Mouse (Mus musculus): ENCODE data around the gene Hk1.

The Hk1 gene

GRCm38 (mm10) chr10:62277499-62278293, 102.0 kb downstream of the Hk1 start:
- in situ Hi-C loops (cut with MboI; ENCODE audit: low sequenced_read_pairs) = no loop called here

DNA sequence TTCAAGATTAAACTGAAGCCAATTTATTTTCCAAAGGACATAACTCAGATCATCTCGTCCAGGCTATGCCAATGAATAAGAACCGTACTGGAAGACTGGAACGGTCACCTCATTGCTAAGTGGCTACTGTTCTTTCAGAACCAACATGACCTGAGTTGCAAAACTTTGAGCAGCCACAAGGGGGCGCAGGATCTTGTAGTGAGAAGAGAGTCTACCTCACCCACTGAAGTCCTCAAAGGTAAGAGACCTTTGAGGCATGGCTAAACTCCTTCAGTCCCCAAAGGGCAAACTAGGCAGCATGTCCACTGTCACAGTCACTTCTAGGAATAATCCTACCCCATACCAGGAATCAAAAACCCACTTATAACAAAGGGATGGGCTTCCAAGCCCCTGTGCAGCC, 104.5 kb downstream of the Hk1 start:
- in situ Hi-C loops (cut with MboI; ENCODE audit: low sequenced_read_pairs) = no loop called here

DNA sequence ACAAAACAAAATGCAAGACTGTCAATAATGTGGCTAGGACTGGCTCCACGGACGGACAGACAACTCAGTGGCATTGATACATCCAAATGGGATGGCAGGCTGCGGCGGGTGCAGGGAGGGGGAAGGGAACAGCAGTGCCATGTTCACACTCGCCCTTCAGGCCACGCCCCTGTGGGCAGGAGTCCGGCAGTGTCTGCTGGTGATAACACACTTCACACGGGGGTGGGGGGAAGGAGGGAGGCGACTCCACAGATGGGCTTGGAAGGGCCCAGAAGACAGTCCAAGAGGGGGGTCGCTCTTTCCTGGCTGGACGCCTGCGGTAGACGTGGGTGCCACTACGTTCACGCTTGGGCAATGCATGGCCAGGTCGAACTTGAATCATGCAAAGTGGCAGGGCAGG, 110.4 kb downstream of the Hk1 start:
- in situ Hi-C loops (cut with MboI; ENCODE audit: low sequenced_read_pairs) = no loop called here

- in situ Hi-C loops (cut with MboI; ENCODE audit: low sequenced_read_pairs) = no loop called here
Observed at GRCm38 (mm10) chr10:62264299-62264698, 115.4 kb downstream of the Hk1 start.

DNA sequence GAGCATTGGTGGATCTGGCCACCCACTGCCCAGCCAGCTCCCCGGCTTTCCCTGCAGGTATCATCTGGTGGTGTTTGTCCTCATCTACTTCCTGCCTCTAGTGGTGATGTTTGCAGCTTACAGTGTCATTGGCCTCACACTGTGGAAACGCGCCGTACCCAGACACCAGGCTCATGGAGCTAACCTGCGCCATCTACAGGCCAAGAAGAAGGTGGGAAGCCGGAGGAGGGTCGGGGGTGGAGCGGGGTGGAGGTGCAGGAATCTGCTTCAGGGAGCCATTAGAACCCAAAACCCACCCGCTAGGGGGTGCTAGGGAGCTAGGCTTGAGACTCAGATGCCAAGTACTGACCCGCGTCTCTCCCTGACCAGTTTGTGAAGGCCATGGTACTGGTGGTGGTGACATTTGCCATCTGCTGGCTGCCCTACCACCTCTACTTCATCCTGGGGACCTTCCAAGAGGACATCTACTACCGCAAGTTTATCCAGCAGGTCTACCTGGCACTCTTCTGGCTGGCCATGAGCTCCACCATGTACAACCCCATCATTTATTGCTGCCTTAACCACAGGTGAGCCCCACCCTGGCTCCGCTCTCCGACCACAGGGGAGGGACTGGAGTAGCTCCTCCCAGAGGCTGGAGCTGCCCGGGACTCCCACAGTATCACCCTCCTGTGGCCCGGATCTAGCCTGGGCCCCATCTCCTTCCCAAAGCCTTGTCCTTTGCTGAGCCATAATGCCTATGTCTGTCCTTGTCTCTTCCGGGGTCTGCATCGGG, 118.4 kb downstream of the Hk1 start:
- in situ Hi-C loops (cut with MboI; ENCODE audit: low sequenced_read_pairs) = no loop called here

GRCm38 (mm10) chr10:62258298-62258697, 121.4 kb downstream of the Hk1 start:
- in situ Hi-C loops (cut with MboI; ENCODE audit: low sequenced_read_pairs) = loop anchor here (10.0 kb wide), 1 partner anchor 53 kb away; no protein-coding TSS in a partner anchor

DNA sequence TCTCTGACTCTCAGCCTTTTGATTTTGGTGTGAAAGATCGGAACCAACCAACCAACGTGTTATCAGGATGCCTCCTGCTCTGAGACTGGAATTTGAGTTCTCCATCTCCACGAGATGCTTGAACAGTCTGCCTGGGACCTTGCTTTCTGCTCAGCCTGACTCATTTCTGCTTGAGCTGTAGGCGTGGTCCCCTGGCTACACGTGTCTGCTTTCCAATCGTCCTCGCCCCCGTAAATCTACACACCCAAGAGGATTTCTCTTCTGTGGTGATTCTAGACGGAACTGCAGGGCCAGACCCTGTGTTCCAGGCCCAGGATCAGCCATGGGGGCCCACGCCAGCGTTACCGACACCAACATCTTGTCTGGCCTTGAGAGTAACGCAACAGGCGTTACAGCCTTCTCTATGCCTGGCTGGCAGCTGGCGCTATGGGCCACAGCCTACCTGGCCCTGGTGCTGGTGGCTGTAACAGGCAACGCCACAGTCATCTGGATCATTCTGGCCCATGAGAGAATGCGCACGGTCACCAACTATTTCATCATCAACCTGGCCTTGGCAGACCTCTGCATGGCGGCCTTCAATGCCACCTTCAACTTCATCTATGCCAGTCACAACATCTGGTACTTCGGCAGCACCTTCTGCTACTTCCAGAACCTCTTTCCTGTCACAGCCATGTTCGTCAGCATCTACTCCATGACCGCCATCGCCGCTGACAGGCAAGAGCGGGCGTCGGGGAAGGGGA, 127.0 kb downstream of the Hk1 start:
- in situ Hi-C loops (cut with MboI; ENCODE audit: low sequenced_read_pairs) = loop anchor here (10.0 kb wide), 1 partner anchor 48 kb away; no protein-coding TSS in a partner anchor

GRCm38 (mm10) chr10:62252000-62252488, 127.7 kb downstream of the Hk1 start, which contains the start of gene Tacr2:
Tacr2 (plus strand) TSS chr10:62252438.
- in situ Hi-C loops (cut with MboI; ENCODE audit: low sequenced_read_pairs) = loop anchor here (10.0 kb wide), 1 partner anchor 47 kb away; no protein-coding TSS in a partner anchor

- in situ Hi-C loops (cut with MboI; ENCODE audit: low sequenced_read_pairs) = no loop called here
Observed at GRCm38 (mm10) chr10:62247815-62248214, 131.9 kb downstream of the Hk1 start.

GRCm38 (mm10) chr10:62247156-62247555, 132.6 kb downstream of the Hk1 start:
- in situ Hi-C loops (cut with MboI; ENCODE audit: low sequenced_read_pairs) = no loop called here

- in situ Hi-C loops (cut with MboI; ENCODE audit: low sequenced_read_pairs) = no loop called here
Observed at GRCm38 (mm10) chr10:62244067-62244466, 135.6 kb downstream of the Hk1 start.

GRCm38 (mm10) chr10:62242896-62243295, 136.8 kb downstream of the Hk1 start:
- in situ Hi-C loops (cut with MboI; ENCODE audit: low sequenced_read_pairs) = no loop called here

DNA sequence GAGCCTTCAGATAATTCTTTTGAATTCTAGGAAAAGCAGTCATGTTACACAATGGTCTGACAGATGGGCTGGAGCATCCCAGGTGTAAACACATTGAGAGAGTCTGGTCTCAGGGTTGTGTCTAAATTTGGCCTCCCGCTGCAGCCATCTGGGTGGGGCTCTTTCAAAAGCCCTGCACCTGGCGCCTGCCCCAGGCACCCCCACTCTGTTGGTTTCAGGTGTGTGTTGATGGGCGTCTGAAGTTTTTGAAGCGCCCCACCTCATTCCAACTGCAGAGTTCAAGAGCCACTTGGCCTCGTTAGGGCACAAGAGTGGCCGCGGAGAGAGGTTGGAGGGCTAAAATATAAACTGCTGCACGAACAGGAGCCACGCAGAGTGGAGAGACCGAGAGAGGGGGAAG, 137.3 kb downstream of the Hk1 start:
- in situ Hi-C loops (cut with MboI; ENCODE audit: low sequenced_read_pairs) = no loop called here

DNA sequence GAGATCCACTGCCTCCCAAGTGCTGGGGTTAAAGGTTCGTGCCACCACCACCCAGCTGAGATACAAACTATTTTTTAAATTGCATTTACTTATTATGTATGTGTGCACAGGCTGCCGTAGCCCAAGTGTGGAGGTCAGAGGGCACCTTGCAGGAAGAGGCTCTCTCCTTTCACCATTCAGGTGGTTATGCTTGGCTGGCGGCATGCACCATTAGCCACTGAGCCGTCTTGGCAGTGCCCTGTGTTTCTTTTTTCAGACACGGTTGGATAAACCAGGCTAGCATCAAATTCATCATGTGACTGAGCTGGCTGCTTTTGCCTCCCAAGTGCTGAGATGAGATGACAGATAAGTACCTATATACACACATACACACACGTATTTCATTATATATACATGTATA, 140.4 kb downstream of the Hk1 start:
- in situ Hi-C loops (cut with MboI; ENCODE audit: low sequenced_read_pairs) = no loop called here

DNA sequence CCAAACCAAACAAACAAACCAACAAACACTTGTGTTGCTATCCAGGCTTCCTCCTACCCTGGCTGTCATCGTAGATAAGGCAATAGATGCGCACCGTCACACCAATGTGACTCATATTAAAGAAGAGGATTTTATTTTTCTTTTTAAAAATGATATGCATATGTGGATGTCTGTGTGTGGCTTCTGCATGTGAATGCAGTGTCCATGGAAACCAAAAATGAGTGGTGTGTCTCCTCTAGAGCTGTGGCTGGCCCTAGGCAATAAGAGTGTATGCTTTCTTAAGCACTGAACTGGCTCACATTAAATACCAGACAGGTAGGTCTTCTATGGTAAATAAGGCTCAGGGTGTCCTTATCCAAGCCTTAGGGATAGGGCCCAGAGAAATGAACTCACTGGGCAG, 141.0 kb downstream of the Hk1 start:
- in situ Hi-C loops (cut with MboI; ENCODE audit: low sequenced_read_pairs) = no loop called here

DNA sequence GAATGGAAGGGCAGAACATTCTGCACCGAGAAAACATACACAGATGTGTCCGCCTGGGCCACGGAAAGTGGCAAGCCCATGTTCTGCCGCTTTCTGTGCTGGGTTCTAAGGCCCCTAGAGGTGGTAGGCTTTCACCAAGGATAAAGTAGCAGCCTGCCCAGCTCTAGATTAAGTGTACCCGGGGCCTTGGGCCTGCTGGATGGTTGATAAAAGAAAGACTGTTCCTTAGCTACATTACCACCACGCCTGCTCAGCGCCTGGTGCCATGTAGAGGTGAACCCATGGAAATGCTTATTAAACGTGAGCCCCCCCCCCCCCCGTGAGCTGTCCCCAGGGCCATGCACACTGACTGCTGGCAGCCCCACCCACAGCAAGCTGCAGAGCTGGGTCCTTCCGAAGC, 142.5 kb downstream of the Hk1 start:
- in situ Hi-C loops (cut with MboI; ENCODE audit: low sequenced_read_pairs) = no loop called here

DNA sequence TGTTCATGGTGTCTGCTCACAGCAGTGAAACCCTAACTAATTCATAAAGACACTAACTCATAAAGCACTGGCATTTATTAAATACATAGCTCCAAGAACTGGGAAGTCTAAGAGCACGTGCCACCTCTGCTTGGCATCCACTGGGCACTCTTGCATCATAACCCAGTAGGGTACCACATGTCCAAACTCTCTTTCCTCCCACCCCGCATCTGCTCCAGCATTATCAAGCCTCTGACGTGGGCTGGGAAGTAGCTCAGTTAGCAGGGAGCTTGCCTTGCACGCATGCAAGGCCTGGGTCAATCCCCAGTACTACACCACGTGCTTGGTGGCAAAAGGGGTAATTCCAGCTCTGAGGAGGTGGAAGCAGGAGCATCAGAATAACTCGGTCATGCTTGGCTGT, 143.5 kb downstream of the Hk1 start:
- in situ Hi-C loops (cut with MboI; ENCODE audit: low sequenced_read_pairs) = no loop called here

DNA sequence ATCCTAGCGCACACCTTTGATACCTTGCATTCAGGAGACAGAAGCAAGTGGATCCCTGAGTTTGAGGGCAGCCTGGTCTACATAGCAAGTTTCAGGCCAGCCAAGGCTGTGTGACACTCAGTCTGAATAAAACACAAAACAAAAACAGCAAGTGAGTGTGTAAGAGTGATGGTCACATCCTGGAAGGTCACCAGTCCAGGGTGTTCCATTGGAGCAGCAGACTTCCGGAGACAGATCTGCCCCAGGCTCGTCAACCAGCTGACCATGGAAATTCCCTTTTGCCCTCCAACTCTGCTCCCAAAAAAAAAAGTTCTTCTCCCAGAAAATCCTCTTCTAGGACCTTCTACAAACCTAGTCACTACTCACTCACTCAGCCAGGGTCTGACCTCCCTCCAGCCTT, 147.9 kb downstream of the Hk1 start:
- in situ Hi-C loops (cut with MboI; ENCODE audit: low sequenced_read_pairs) = no loop called here

- in situ Hi-C loops (cut with MboI; ENCODE audit: low sequenced_read_pairs) = no loop called here
Observed at GRCm38 (mm10) chr10:62231395-62231732, 148.3 kb downstream of the Hk1 start.

- in situ Hi-C loops (cut with MboI; ENCODE audit: low sequenced_read_pairs) = no loop called here
Observed at GRCm38 (mm10) chr10:62230708-62231394, 148.9 kb downstream of the Hk1 start, which contains the start of gene Tspan15. Tspan15 (minus strand) TSS chr10:62231251.

DNA sequence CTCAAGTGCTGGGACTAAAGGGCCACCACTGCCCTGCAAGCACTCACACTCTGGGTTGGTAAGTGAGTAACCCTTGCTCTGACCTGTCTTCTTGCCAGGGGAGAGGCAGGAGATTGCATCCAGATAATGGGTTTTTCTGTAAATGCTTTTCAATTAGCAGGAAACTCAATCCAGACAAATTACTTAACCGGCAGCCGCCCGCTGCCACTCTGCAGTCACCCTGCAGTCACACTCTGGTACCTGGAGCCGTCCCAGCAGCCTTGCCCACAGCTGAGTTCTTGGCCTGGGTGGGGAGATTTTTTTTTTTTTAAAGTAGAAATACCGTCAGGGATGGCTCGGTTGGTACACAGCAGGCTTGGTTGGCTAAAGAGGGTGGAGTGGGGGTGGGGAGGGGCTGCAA, 151.6 kb downstream of the Hk1 start:
- in situ Hi-C loops (cut with MboI; ENCODE audit: low sequenced_read_pairs) = no loop called here

Data from CH12F3 (cell line).